Mouse (Mus musculus): ENCODE measurements at regions not wholly inside any gene's neighbourhood (a gene's known extent, or its start where the extent isn't known, plus 50 kb on each side); places are given as distances from the start of the nearest gene placed in this dataset.

DNA sequence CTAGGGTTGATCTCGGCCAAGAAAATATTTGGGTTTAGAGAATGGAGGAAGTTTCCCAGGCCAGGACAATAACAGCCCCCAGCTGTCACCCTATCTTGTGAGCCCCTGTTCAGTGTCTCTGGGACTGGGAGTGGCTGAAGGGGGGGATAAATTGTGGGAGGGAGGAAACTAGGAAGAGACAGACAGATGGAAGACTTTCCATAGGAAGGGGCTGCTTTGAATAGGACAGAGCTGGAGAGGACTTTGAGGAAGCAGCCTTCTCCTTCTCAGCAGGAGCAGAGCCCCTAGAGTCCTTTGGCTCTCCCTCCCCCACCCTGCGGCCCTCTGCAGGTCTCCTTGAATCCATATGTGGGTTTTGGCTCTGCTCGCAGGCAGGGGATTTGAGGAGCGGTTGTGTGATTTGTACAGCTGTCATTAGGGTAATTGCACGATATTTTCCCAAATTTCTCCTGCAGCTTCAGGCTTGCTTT, 91.6 kb downstream of the H2al1j start:
- Histone ChIP-seq H3K27me3 (ENCODE audit: control insufficient read depth, insufficient read depth, low read depth, low read length) (peaks cover 2% of the 10 kb centered on the region; the same call in 1 of the 2 replicates), H3K4me1 (ENCODE audit: control insufficient read depth, low read depth, low read length) (no peaks in the 10 kb centered on the region), H3K4me2 (ENCODE audit: low read depth, low read length) (no peak overlapping the region), H3K4me3 (ENCODE audit: low read depth, low read length) (no peak overlapping the region), H3K27ac (ENCODE audit: low read length) (no peak overlapping the region), H3K36me3 (ENCODE audit: control insufficient read depth, insufficient read depth) (no peaks in the 10 kb centered on the region), H3K9ac (ENCODE audit: low read depth, low read length) (no peak overlapping the region), H3K9me3 (replicated peaks; ENCODE audit: control insufficient read depth, low read length) (no peaks in the 10 kb centered on the region)
- ATAC-seq (ENCODE audit: low read depth): no peak
- 54% methylated on average over 5 of the region's 5 CpGs for WGBS (ENCODE audit: insufficient replicate concordance)

DNA sequence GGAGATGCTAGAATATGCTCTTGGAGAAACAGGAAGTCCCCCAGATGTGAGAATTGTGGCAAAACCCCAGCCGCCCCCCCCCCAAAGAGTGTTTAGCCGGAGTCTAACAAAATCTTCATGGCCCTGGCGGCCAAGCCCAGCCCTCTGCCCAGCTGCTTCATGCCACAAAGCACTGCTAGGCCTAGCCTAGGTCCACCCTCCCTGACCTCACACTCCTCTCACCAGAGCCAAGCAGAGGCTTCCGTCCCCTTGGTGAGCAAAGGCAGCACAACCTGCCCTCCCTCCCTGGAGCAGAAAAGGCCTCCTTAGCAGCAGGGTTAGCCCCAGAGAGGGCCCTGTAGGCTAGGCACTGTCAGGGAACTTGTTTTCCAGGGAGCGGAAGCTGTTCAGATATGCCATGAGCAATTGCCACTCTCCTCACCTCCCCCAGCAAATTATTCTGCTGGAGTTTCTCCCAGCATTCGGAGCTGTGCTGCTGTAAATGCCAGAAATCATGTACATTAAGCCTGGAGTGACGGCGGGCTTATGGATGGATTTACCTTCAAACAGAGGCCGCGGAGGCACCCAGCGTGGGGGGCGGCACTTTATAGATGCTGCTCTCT, 104.9 kb downstream of the H2al1j start:
- Histone ChIP-seq H3K9ac (ENCODE audit: low read depth, low read length) (no peak overlapping the region), H3K4me2 (ENCODE audit: low read depth, low read length) (no peak overlapping the region), H3K27ac (ENCODE audit: low read length) (no peak overlapping the region), H3K4me1 (ENCODE audit: control insufficient read depth, low read depth, low read length) (no peaks in the 10 kb centered on the region), H3K27me3 (ENCODE audit: control insufficient read depth, insufficient read depth, low read depth, low read length) (no peaks in the 10 kb centered on the region; the same call in 1 of the 2 replicates), H3K36me3 (ENCODE audit: control insufficient read depth, insufficient read depth) (no peaks in the 10 kb centered on the region), H3K4me3 (ENCODE audit: low read depth, low read length) (no peak overlapping the region), H3K9me3 (replicated peaks; ENCODE audit: control insufficient read depth, low read length) (no peaks in the 10 kb centered on the region)
- no peak for ATAC-seq (ENCODE audit: low read depth)
- 57% methylated on average over 12 of the region's 12 CpGs for WGBS (ENCODE audit: insufficient replicate concordance)

- WGBS (ENCODE audit: insufficient replicate concordance): 41% methylated on average over 6 of the region's 6 CpGs
- Histone ChIP-seq H3K4me1 (ENCODE audit: control insufficient read depth, low read depth, low read length) (no peaks in the 10 kb centered on the region), H3K9ac (ENCODE audit: low read depth, low read length) (no peak overlapping the region), H3K4me2 (ENCODE audit: low read depth, low read length) (no peak overlapping the region), H3K4me3 (ENCODE audit: low read depth, low read length) (no peak overlapping the region), H3K27me3 (ENCODE audit: control insufficient read depth, insufficient read depth, low read depth, low read length) (no peaks in the 10 kb centered on the region; the same call in 1 of the 2 replicates), H3K36me3 (ENCODE audit: control insufficient read depth, insufficient read depth) (no peaks in the 10 kb centered on the region), H3K27ac (ENCODE audit: low read length) (no peak overlapping the region), H3K9me3 (replicated peaks; ENCODE audit: control insufficient read depth, low read length) (no peaks in the 10 kb centered on the region)
- ATAC-seq (ENCODE audit: low read depth): no peak
These were observed 107.7 kb downstream of the H2al1j start for GRCm38 (mm10) chrX:11435338-11435737.

DNA sequence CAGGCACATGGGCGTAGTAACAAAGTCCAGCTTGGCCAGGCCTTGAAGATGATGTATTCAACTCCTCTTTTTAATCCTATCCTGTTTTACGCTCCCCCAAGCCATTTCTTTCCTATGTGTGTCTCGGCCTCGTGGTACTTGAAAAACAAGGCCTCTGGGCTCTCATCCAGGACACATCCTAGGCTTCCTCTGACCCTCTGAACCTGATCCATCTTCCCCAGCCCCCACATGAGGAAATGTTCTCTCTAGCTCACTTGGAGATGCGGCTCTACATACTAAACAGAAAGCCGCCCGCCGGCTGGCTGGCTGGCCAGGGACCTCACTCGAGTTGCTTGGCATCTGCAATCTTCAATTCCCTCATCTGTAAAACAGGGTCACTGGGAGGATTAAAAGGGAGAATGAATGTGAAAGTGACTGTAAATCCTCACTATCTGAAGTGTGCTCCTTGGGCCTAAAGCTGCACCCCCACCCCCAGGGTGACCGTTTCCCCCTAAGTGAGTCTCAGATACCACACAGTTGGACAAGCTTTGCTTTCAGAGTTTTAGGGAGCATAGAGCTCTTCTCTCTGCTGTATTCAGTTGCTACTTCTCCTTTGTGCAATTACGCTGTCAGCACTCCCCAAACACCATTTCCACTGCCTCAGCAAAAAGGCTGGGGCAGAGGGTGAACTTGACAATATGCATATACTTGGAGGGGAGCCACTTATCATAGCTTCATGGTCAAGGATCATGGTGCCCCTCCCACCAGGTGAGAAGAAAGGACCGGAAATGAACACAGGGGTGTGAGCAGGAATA, 109.7 kb downstream of the H2al1j start:
- no peak overlapping the region for H3K4me2 ChIP-seq (ENCODE audit: low read depth, low read length)
- no peak overlapping the region for H3K9ac ChIP-seq (ENCODE audit: low read depth, low read length)
- no peaks in the 10 kb centered on the region; the same call in 1 of the 2 replicates for H3K27me3 ChIP-seq (ENCODE audit: control insufficient read depth, insufficient read depth, low read depth, low read length)
- H3K36me3 ChIP-seq (ENCODE audit: control insufficient read depth, insufficient read depth): no peaks in the 10 kb centered on the region
- ATAC-seq (ENCODE audit: low read depth): no peak
- no peaks in the 10 kb centered on the region for H3K4me1 ChIP-seq (ENCODE audit: control insufficient read depth, low read depth, low read length)
- H3K9me3 ChIP-seq (replicated peaks; ENCODE audit: control insufficient read depth, low read length): no peaks in the 10 kb centered on the region
- 64% methylated on average over 12 of the region's 12 CpGs for WGBS (ENCODE audit: insufficient replicate concordance)
- no peak overlapping the region for H3K4me3 ChIP-seq (ENCODE audit: low read depth, low read length)
- H3K27ac ChIP-seq (ENCODE audit: low read length): no peak overlapping the region

- no peak overlapping the region for H3K4me3 ChIP-seq (ENCODE audit: low read depth, low read length)
- no peak for ATAC-seq (ENCODE audit: low read depth)
These were observed 115.9 kb downstream of the H2al1j start for GRCm38 (mm10) chrX:11443543-11443942.

GRCm38 (mm10) chrX:11444261-11444725, 116.7 kb downstream of the H2al1j start:
- ATAC-seq (ENCODE audit: low read depth): no peak
- 54% methylated on average over 10 of the region's 10 CpGs for WGBS (ENCODE audit: insufficient replicate concordance)
- Histone ChIP-seq H3K4me1 (ENCODE audit: control insufficient read depth, low read depth, low read length) (no peaks in the 10 kb centered on the region), H3K9me3 (replicated peaks; ENCODE audit: control insufficient read depth, low read length) (no peaks in the 10 kb centered on the region), H3K36me3 (ENCODE audit: control insufficient read depth, insufficient read depth) (no peaks in the 10 kb centered on the region), H3K27ac (ENCODE audit: low read length) (no peak overlapping the region), H3K27me3 (ENCODE audit: control insufficient read depth, insufficient read depth, low read depth, low read length) (no peaks in the 10 kb centered on the region), H3K9ac (ENCODE audit: low read depth, low read length) (no peak overlapping the region), H3K4me3 (ENCODE audit: low read depth, low read length) (no peak overlapping the region), H3K4me2 (ENCODE audit: low read depth, low read length) (no peak overlapping the region)

More at GRCm38 (mm10) chrX:11443543-11443942, 115.9 kb downstream of the H2al1j start:
- 37% methylated on average over 7 of the region's 7 CpGs for WGBS (ENCODE audit: insufficient replicate concordance)
- Histone ChIP-seq H3K36me3 (ENCODE audit: control insufficient read depth, insufficient read depth) (no peaks in the 10 kb centered on the region), H3K9ac (ENCODE audit: low read depth, low read length) (no peak overlapping the region), H3K9me3 (replicated peaks; ENCODE audit: control insufficient read depth, low read length) (no peaks in the 10 kb centered on the region), H3K27ac (ENCODE audit: low read length) (no peak overlapping the region), H3K27me3 (ENCODE audit: control insufficient read depth, insufficient read depth, low read depth, low read length) (no peaks in the 10 kb centered on the region), H3K4me1 (ENCODE audit: control insufficient read depth, low read depth, low read length) (no peaks in the 10 kb centered on the region), H3K4me2 (ENCODE audit: low read depth, low read length) (no peak overlapping the region)

- Histone ChIP-seq H3K9me3 (replicated peaks; ENCODE audit: control insufficient read depth, low read length) (no peaks in the 10 kb centered on the region), H3K4me3 (ENCODE audit: low read depth, low read length) (no peak overlapping the region), H3K27me3 (ENCODE audit: control insufficient read depth, insufficient read depth, low read depth, low read length) (no peaks in the 10 kb centered on the region), H3K36me3 (ENCODE audit: control insufficient read depth, insufficient read depth) (no peaks in the 10 kb centered on the region), H3K27ac (ENCODE audit: low read length) (no peak overlapping the region), H3K4me1 (ENCODE audit: control insufficient read depth, low read depth, low read length) (no peaks in the 10 kb centered on the region), H3K9ac (ENCODE audit: low read depth, low read length) (no peak overlapping the region), H3K4me2 (ENCODE audit: low read depth, low read length) (no peak overlapping the region)
- 56% methylated on average over 4 of the region's 4 CpGs for WGBS (ENCODE audit: insufficient replicate concordance)
- ATAC-seq (ENCODE audit: low read depth): no peak
These were observed 121.1 kb downstream of the H2al1j start for GRCm38 (mm10) chrX:11448711-11449110.

GRCm38 (mm10) chrX:11458521-11458920, 130.9 kb downstream of the H2al1j start:
- H3K27me3 ChIP-seq (ENCODE audit: control insufficient read depth, insufficient read depth, low read depth, low read length): peaks cover 2% of the 10 kb centered on the region; the same call in 1 of the 2 replicates
- H3K9me3 ChIP-seq (replicated peaks; ENCODE audit: control insufficient read depth, low read length): no peaks in the 10 kb centered on the region
- no peak overlapping the region for H3K4me2 ChIP-seq (ENCODE audit: low read depth, low read length)
- no peaks in the 10 kb centered on the region for H3K4me1 ChIP-seq (ENCODE audit: control insufficient read depth, low read depth, low read length)
- no peak for ATAC-seq (ENCODE audit: low read depth)
- H3K4me3 ChIP-seq (ENCODE audit: low read depth, low read length): no peak overlapping the region
- H3K27ac ChIP-seq (ENCODE audit: low read length): no peak overlapping the region
- no peak overlapping the region for H3K9ac ChIP-seq (ENCODE audit: low read depth, low read length)
- H3K36me3 ChIP-seq (ENCODE audit: control insufficient read depth, insufficient read depth): no peaks in the 10 kb centered on the region
- 47% methylated on average over 4 of the region's 4 CpGs for WGBS (ENCODE audit: insufficient replicate concordance)

DNA sequence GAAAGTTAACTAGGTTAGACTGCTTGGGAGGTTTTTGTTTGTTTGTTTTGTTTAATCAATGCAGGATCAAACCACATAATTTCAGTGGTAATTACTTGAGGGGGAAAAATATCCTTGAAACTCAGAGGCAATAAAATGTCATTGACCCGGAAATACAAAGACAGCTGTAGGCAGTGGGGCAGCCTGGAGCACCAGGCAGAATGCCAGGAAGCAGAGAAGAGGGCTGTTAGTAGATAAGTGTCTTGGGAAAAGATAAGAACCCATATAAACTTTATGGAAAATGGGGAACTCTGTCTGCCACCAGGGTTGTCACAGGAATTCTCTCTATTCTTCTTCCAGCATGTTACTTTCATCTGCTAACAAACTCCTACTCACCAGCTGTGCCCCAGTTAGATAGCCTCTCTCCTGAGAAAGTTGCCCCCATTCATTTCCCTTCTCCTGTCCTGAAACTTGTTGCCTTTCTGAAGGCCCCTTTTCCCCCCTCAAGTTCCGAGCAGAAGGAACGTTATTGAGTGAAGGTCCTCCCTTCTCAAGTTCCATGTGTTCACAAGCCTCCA, 136.4 kb downstream of the H2al1j start:
- no peak overlapping the region for H3K4me3 ChIP-seq (ENCODE audit: low read depth, low read length)
- no peak overlapping the region for H3K4me2 ChIP-seq (ENCODE audit: low read depth, low read length)
- H3K27ac ChIP-seq (ENCODE audit: low read length): no peak overlapping the region
- H3K36me3 ChIP-seq (ENCODE audit: control insufficient read depth, insufficient read depth): no peaks in the 10 kb centered on the region
- no peaks in the 10 kb centered on the region for H3K9me3 ChIP-seq (replicated peaks; ENCODE audit: control insufficient read depth, low read length)
- no peak overlapping the region for H3K9ac ChIP-seq (ENCODE audit: low read depth, low read length)
- ATAC-seq (ENCODE audit: low read depth): no peak
- WGBS (ENCODE audit: insufficient replicate concordance): 29% methylated on average over 3 of the region's 3 CpGs
- peaks cover 3% of the 10 kb centered on the region; the same call in 1 of the 2 replicates for H3K27me3 ChIP-seq (ENCODE audit: control insufficient read depth, insufficient read depth, low read depth, low read length)
- H3K4me1 ChIP-seq (ENCODE audit: control insufficient read depth, low read depth, low read length): no peaks in the 10 kb centered on the region

Data from liver, embryonic 16.5 days (tissue).